Mouse (Mus musculus) layer of hippocampus, adult 8-10 months (tissue): ENCODE measurements around the gene Cphx2. TPM values are rescaled to one million over a fixed set of nuclear protein-coding genes. Genes with fewer than 3 reads are reported as not detected.
"Not testable (repeated sequence)": the region's sequence is repeated elsewhere in the genome, so short reads cannot be mapped to it uniquely, and the experiment has no call there.

Source experiments
- DNase-seq, 2 experiments: peaks; one replicate each; pipeline ENCODE4 v3.0.0; 2022; ENCODE audit warnings: low spot score in 2 of 2
- total RNA-seq, 4 experiments: library from RNA; stranded (reverse); gene quantifications; 2 replicates each; pipeline ENCODE4 v1.2.4; 2022

Cphx2 gene
- not detected for total RNA-seq

DNA sequence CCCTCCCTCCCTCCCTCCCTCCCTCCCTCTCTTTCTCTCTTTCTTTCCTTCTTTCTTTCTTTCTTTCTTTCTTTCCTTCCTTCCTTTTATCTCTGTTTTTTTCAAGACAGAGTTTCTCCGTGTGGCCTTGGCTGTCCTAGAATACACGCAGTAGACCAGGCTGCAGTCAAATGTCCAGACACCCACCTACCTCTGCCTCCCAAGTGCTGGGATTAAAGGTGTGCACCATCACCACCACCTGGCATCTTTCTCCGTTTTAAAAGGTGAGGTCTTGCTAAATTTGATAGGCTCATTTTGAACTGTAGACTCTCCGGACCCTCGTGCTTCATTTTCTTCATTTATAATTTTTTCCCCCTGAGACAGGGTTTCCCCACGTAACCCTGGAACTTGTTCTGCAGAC, at the start of gene Cphx2:
Gene Cphx2 (plus strand): TSS at position 301 of the 400 bp plus-strand sequence.
- not testable (repeated sequence) for DNase-seq

DNA sequence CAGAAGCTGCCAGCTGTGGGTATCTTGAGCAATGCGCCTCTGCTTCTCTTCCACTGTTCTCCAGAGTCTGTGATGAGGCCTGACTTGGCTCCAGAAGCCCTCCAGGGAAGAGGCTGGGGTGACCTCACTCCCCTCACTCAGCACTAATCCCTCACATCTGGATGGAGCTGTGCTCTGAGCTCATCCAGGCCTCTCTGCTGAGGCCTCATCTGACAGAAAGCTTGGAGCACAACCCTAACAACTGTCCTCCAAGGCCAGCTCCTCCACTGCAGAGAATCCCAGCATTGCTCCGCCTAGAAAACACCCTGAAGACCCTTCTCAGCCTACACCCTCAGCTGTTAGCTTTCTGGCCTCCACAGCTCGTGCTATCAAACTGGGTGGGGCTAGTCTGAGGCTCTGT, 47.0 kb upstream of the Cphx2 start:
- DNase-seq: not testable (repeated sequence)

GRCm38 (mm10) chr14:26035439-26035838, 45.9 kb upstream of the Cphx2 start:
- DNase-seq: not testable (repeated sequence)

- not testable (repeated sequence) for DNase-seq
These were observed 38.7 kb upstream of the Cphx2 start, which contains the start of gene Gm9780 for GRCm38 (mm10) chr14:26042611-26043010. TSS of gene Gm9780 (minus strand) at chr14:26042711.

- not testable (repeated sequence) for DNase-seq
These were observed 36.3 kb upstream of the Cphx2 start for GRCm38 (mm10) chr14:26045007-26045406.

GRCm38 (mm10) chr14:26047026-26047425, 34.3 kb upstream of the Cphx2 start:
- DNase-seq: not testable (repeated sequence)

DNA sequence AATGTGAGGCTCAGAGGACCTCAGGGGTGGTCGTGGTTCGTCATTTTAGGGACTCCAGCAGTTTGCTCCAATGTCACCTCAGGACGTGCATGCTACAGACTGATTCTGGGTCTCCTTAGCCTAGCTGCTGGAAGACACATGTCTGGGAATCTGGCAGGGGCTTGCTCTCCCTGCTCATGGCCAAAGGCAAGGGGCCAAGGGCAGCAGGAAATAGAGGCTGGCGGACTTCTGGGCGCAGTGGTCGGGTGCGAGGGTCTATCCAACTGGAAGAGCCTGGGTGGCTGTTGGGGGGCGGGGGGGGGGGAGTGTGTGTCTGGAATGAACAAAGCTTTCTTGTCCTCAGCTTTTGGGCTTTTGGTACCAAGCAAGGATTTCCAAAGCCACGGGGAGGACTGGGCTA, 32.5 kb upstream of the Cphx2 start:
- not testable (repeated sequence) for DNase-seq

GRCm38 (mm10) chr14:26058184-26058583, 23.1 kb upstream of the Cphx2 start:
- DNase-seq: not testable (repeated sequence)

- DNase-seq: not testable (repeated sequence)
These were observed 22.0 kb upstream of the Cphx2 start for GRCm38 (mm10) chr14:26059362-26059761.

DNA sequence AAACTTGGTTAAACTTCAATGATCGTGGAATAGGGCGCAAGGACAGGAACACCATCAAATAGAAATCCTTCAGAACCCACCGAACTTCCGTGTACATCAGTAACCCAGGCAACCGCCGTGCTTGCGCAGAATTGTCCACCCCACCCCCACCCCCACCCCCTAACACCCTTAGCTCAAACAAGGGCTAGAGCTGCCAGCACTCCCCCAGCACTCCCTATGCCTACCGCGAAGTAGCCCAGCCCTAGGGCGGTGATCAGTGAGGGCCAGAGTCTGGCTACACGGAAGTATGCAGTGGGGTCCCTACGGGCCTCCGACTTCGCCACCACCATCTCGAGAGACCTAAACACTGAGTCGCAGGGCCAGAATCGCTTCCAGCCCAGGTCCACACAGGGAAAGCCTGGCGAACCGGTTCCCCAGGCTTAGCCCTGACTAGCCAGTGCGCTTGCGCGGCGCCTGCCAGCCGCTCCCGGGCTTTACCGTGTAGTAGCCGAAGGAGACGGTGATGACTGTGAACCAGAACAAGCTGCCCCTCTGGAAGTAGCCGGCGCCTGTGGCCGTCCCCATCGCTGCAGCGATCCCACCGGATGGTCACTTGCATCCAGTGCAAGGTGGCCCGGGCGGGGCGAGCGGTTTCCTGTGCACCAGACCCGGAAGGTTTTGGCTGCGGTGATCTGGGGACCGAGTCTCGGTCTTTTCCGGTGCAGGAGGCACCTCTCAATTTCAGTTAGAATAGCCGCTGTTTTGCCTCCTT, 14.6 kb upstream of the Cphx2 start:
- not testable (repeated sequence) for DNase-seq

DNA sequence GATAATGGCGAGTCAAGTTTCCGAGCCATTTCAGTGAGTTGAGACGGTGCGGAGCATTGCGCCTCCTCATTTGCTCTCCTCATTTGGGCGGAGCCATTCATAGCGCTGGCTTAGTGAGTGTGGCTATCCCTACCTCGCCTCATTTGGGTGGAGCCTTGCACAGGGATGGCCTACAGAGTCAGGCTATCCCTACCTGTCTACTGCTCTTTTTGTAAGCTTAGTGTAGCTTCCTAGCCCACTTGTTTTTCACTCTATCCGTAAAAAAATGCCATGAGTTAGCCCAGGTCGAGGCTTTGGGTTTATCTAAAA, 14.0 kb upstream of the Cphx2 start, which contains the start of gene Tmem254c:
Gene Tmem254c (minus strand): TSS at position 31 of the 309 bp plus-strand sequence.
- DNase-seq: not testable (repeated sequence)

- DNase-seq: not testable (repeated sequence)
These were observed 4.5 kb upstream of the Cphx2 start for GRCm38 (mm10) chr14:26076620-26077390.

DNA sequence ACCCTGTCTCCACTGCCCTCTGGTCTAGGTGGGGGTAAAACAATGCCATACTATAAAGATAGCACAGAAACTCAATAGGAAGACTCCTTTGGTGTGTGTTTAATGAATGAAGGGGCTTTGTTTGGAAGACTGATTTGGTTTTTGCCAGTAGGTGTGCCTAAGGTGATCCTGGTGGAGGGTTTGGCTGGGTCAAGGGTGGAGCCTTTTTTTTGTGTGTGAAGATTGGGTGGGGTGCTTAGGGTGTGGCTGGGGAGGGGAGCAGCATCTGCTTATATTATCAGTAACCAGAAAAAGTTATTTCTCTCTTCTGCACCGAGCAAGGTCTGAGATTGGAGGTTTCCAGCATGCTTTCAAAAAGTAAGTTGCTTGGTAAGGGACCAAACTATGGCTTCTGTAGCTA, 681 bp downstream of the Cphx2 start, which contains the start of gene Cphx3:
Gene Cphx3 (plus strand): TSS at position 301 of the 400 bp plus-strand sequence.
- DNase-seq: not testable (repeated sequence)

DNA sequence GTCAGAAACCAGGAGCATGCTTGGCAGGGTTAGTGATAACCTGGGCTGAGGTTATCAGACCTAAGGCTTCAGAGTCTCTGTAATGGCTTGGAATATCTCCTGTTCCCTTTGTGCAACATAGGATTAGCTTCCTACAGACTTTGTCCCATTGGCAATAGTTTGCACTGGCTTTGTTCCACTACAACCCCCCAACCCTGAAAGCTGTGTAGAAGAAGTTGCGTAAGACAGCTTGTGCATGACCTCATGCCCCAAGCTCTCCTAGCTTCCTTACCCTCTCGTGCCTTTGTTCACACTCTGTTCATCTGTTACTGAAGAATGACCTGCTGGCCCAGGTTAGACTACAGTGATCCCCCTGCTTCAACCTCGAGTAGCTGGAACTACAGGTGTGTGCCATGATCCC, 16.3 kb downstream of the Cphx2 start:
- DNase-seq: not testable (repeated sequence)

DNA sequence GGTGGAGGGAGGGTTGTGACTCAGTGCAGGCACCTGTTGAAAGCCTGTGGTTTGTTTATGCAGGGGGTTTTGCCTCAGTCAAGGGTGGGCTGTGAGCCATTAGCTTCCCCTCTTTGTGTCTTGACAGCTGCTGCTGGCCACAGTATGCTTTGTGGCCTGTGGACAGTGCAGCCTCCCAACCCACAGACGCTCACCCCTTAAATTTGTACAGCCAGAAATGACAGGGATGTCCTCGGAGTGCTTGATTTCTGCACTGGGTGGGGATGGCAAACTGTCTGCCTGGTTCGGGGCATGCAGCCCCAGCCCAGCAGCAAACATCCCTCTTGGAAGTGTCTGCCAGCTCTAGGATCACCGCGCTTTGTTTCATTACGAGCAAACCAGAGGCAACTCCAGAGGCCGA, 36.8 kb downstream of the Cphx2 start, which contains the start of gene Duxbl2:
Gene Duxbl2 (plus strand): TSS at position 200 of the 400 bp plus-strand sequence.
- DNase-seq: not testable (repeated sequence)

GRCm38 (mm10) chr14:26118550-26119000, 37.3 kb downstream of the Cphx2 start:
- DNase-seq: not testable (repeated sequence)

DNA sequence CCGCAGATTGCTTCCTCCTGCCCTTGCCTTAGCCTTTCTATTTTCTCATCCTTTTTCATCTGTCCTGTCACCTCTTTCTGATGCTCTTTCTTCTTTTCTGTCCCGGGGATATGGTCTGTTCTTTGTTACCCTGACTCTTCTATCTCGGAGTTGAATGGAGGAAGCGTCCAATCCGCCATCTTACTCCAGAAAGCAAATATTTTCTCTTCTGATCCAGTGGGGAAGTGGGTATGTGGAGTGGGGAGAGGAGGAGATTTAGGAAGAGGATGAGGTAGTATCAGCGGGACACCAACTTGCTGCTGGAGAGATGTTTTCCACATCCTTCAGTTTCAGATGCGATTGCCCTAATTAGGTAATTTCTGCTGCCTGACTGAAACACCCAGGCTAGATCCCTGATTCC, 37.8 kb downstream of the Cphx2 start:
- DNase-seq: not testable (repeated sequence)

Other genes starting within 250 kb of the Cphx2 start
- gene Anxa11, start 239.4 kb upstream of the Cphx2 start, total RNA-seq: 10 to 100 TPM; 72.8 to 81.2 (median 75.5) TPM
- not detected for gene Plac9a, start 178.4 kb upstream of the Cphx2 start, total RNA-seq
- 10 to 100 TPM in 1 of 4 experiments, 1 to 10 TPM in 3; 5.0 to 12.0 (median 5.8) TPM for gene Tmem254a, start 153.8 kb upstream of the Cphx2 start, total RNA-seq
- gene Cphx1, start 143.2 kb upstream of the Cphx2 start, total RNA-seq: not detected
- 1 to 10 TPM in 2 of 4 experiments, under 1 TPM in 1, not detected in 1; 0.45 to 1.3 (median 1.2) TPM for gene Duxbl1, start 102.9 kb upstream of the Cphx2 start, total RNA-seq
- gene Gm9780, start 38.8 kb upstream of the Cphx2 start, total RNA-seq: 1 to 10 TPM; 1.0 to 4.5 (median 2.6) TPM
- 10 to 100 TPM; 26.6 to 33.5 (median 30.2) TPM for gene Tmem254c, start 14.2 kb upstream of the Cphx2 start, total RNA-seq
- gene Cphx3, start 781 bp downstream of the Cphx2 start, total RNA-seq: not detected
- gene Duxbl2, start 36.8 kb downstream of the Cphx2 start, total RNA-seq: 1 to 10 TPM in 1 of 4 experiments, under 1 TPM in 1, not detected in 2; 0.38 to 1.1 TPM
- gene Plac9b, start 101.0 kb downstream of the Cphx2 start, total RNA-seq: 1 to 10 TPM; 1.6 to 7.7 (median 3.5) TPM
- 10 to 100 TPM in 1 of 4 experiments, 1 to 10 TPM in 3; 1.5 to 13.3 (median 6.6) TPM for gene Tmem254b, start 125.5 kb downstream of the Cphx2 start, total RNA-seq
- gene Duxbl3, start 176.4 kb downstream of the Cphx2 start, total RNA-seq: 1 to 10 TPM in 3 of 4 experiments, under 1 TPM in 1; 0.65 to 1.7 (median 1.5) TPM